Mouse (Mus musculus) cerebellum, adult 2 months (tissue): ENCODE results near the gene Arl4a.

ENCODE experiments used
- CTCF ChIP-seq: fragments of 200-500 bp; IDR thresholded peaks from 2 replicates; pipeline ENCODE4 v1.5.1; 2011; ENCODE audit warnings: low read depth, mild to moderate bottlenecking, control low read depth, low read length, moderate library complexity, borderline replicate concordance; ENCODE audit not compliant: insufficient read depth
- POLR2A ChIP-seq: fragments of 200-500 bp; IDR thresholded peaks from 2 replicates; pipeline ENCODE4 v1.6.1; 2011; ENCODE audit warnings: low read length, control low read depth, borderline replicate concordance; ENCODE audit not compliant: insufficient read depth

DNA sequence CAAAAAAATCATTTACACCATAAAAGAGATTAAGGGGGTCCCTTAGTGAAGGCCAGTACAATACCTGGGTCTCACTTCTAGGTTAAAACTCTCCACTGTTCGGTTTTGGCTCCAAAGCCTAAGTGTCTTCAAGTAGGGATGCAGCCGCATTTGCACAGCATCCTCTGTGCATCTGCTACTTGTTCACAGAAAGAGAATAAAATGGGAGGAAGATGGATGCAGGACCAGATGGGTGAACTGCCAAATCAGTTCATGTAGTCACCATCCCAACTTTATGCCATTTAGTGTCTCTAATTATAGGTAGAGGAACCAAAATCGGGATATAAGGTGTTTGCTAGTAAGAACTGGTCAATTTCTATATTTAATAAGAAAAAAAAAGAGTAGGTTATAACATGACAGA lies 69.7 kb downstream of the Arl4a start:
- TF ChIP-seq CTCF, result no peak
- no peak for TF ChIP-seq POLR2A
